Mouse (Mus musculus) CD4-positive, CD25-positive, alpha-beta regulatory T cell, adult 9 weeks (primary cell): Measurements from ENCODE around the gene Pygo1. TPM values are rescaled to one million over a fixed set of nuclear protein-coding genes. Genes with fewer than 3 reads are reported as not detected.

Experiments used
- polyA plus RNA-seq: library from polyadenylated mRNA; unstranded; fragments of 100-300 nt; shearing (Covaris generic); gene quantifications from one replicate; pipeline ENCODE4 v1.2.1, GENCODE M21; 2017

Gene Pygo1
- not detected for polyA plus RNA-seq

DNA sequence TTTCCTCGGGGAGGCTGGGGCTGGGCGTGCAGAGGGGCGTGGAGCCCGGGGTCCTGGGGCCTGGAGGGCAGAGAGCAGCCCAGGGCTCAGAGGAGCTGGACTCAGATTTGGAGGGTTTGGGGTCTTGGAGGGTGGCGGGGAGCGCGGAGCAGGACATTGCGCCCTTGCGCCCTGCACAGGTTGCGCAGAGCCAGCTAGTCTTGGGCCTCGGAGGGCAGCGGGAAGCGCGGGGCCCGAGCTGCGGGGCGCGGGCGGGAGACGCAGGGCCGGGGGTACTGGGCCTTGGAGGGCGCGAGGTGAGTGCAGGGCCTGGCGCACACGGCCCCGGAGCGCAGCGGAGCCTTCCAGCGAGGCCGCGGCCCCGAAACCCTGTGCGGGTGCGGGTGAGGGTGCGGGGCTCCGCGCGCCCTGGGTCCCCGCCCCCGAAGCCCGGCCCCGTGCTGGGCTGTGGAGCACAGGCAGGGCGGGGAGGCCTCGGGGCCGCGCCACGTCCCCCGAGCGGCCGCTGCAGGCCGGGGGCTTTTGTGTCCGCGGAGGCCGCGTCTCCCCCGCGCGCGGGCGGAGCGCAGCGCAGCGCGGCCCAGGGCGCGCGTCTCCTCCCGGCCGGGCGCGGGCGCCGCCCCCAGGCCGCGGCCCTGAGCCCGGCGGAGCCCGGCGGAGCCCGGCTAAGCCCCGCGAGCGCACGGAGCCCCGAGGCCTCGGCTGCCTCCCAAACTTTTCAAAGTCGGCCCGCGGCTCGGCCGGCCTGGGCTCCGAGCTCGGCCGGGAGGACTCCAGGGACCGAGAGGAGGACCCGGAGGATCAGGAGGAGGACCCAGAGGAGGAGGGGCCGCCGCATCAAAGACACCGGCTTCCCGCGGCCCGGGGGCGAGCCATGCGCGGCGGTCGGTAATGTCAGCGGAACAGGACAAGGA, at the start of gene Pygo1:
TSS of gene Pygo1 (plus strand) at position 625 of the 914 bp plus-strand sequence.

DNA sequence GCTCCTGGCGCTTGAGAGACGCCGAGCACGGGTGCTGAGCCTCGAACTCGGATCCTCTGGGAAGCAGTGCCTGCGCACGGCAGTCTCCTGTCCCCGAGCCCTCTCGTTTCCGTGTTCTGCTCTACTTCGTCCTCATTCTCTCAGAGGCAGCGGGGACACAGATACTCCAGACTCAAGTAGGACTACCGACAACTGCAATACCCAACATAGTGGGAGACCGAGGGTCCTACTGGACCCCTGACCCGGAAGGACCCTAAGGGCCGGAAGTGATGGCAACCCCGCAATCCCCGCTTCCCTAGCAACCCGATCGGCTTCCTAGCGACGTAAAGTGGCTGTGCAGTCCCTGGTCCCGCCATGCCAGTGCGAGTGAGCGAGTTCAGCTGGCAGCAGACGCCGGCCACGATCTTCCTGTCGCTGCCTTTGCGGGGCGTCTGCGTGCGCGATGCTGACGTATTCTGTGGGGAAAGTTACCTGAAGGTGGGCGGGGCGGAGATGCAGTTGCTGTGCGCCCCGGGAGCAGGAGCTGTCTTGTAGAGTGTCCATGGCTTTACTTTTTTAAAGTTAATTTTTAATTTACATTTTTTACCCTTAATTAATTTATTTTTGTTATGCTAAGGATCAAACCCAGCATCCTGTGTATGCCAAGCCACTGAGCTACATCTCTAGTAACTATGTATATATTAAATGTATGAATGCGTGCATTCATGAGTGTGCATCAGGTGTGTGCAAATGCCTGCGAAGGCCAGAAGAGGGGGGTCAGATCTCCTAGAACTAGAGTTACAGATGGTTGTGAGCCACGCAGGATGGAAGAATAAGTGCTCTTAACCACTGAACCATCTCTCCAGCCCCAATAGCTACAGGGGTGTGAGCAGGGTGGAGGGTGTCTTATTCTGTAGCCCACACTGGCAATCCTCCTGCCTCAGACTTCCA, 33.3 kb downstream of the Pygo1 start, which contains the start of the genes Dyx1c1 and Gm44503:
TSS of gene Dyx1c1 (plus strand) at position 265 of the 930 bp plus-strand sequence.
TSS of gene Gm44503 (plus strand) at position 332 of the 930 bp plus-strand sequence.

GRCm38 (mm10) chr9:72985250-72986220, 60.1 kb downstream of the Pygo1 start, which contains the start of the genes Ccpg1os and Ccpg1:
Gene Ccpg1os (minus strand): TSS chr9:72985382.
Gene Ccpg1 (plus strand): TSS chr9:72985429.

Other genes with a start within 250 kb of the Pygo1 start
- gene Prtg, start 118.8 kb upstream of the Pygo1 start, polyA plus RNA-seq, result not detected
- gene Dyx1c1, start 33.1 kb downstream of the Pygo1 start, polyA plus RNA-seq, result 2.9 TPM
- gene Gm44503, start 33.2 kb downstream of the Pygo1 start, polyA plus RNA-seq, result not detected
- 11.0 TPM for gene Ccpg1os, start 59.7 kb downstream of the Pygo1 start, polyA plus RNA-seq
- gene Ccpg1, start 59.8 kb downstream of the Pygo1 start, polyA plus RNA-seq, result 113 TPM
- 32.2 TPM for gene Pigb, start 114.7 kb downstream of the Pygo1 start, polyA plus RNA-seq
- 59.9 TPM for gene Rab27a, start 119.2 kb downstream of the Pygo1 start, polyA plus RNA-seq
- gene Khdc3, start 176.2 kb downstream of the Pygo1 start, polyA plus RNA-seq, result 0.52 TPM
- not detected for gene Gm20509, start 176.8 kb downstream of the Pygo1 start, polyA plus RNA-seq
- gene Rsl24d1, start 187.8 kb downstream of the Pygo1 start, polyA plus RNA-seq, result 90.0 TPM